Comparison of ENCODE assay signal across 25 mouse cellular contexts in genomic region chr15:36919209-36919608, GRCm38 (mm10).
A peak's percentile ranks its signal among the peaks of the same experiment; 100 is the strongest.
DNase-seq lines count a peak whose midpoint lies in the region; ATAC-seq and TF ChIP-seq lines count a peak whose summit lies in the region.
"Had no signal": no experiment of that assay in that cellular context is flagged by ENCODE, and none has a peak within 500 bp of the region (broad histone marks: within the 10 kb centered on the region; RNA-seq: fewer than 3 reads in every experiment).

No protein-coding gene starts in this region.

- H3K27me3 ChIP-seq in small intestine, adult 2 months (ENCODE audit: control insufficient read depth, insufficient read depth, low read length), result no peaks in the 10 kb centered on the region
- no peaks in the 10 kb centered on the region for H3K27me3 ChIP-seq in midbrain, embryonic 11.5 days (ENCODE audit: control insufficient read depth, insufficient read depth, low read length)
- H3K27me3 ChIP-seq: midbrain, embryonic 12.5 days had no signal

- no peak for TF ChIP-seq POLR2A in small intestine, adult 2 months (IDR thresholded peaks at IDR 0.05; ENCODE audit: low read depth, low read length)

- no peak for TF ChIP-seq CTCF in small intestine, adult 2 months (IDR thresholded peaks at IDR 0.05; ENCODE audit: extremely low read depth, insufficient read length, insufficient replicate concordance, low read depth, low read length)

- H3K9me3 ChIP-seq in midbrain, embryonic 11.5 days (ENCODE audit: control insufficient read depth, low read length), result no peaks in the 10 kb centered on the region
- H3K9me3 ChIP-seq: embryonic facial prominence, embryonic 10.5 days; forebrain, embryonic 10.5 days; limb, embryonic 12.5 days; midbrain, embryonic 12.5 days had no signal

- peak overlapping the region; percentile 83 for H3K27ac ChIP-seq in small intestine, adult 2 months (ENCODE audit: insufficient read depth, low read depth, low read length)
- no peak overlapping the region for H3K27ac ChIP-seq in midbrain, embryonic 11.5 days (ENCODE audit: low read depth, low read length)
- H3K27ac ChIP-seq: embryonic facial prominence, embryonic 10.5 days; forebrain, embryonic 10.5 days; hindbrain, embryonic 14.5 days; layer of hippocampus, adult 2 months; limb, embryonic 12.5 days; midbrain, embryonic 12.5 days had no signal

- no peak overlapping the region for H3K9ac ChIP-seq in midbrain, embryonic 11.5 days (ENCODE audit: low read length)
- H3K9ac ChIP-seq: forebrain, postnatal 0 days; hindbrain, embryonic 14.5 days; limb, embryonic 12.5 days; liver, postnatal 0 days; midbrain, embryonic 12.5 days had no signal

- H3K4me3 ChIP-seq in small intestine, adult 2 months (ENCODE audit: low read depth, low read length), result no peak overlapping the region
- no peak overlapping the region for H3K4me3 ChIP-seq in midbrain, embryonic 11.5 days (ENCODE audit: low read depth, low read length)
- H3K4me3 ChIP-seq: embryonic facial prominence, embryonic 10.5 days; forebrain, embryonic 10.5 days; layer of hippocampus, adult 2 months; limb, embryonic 12.5 days; midbrain, embryonic 12.5 days had no signal

- ATAC-seq in midbrain, embryonic 11.5 days (ENCODE audit: low FRiP score), result no peak
- ATAC-seq: forebrain, postnatal 0 days; inflammation-experienced regulatory T-cells, adult 6 months; liver, postnatal 0 days; lung, postnatal 0 days had no signal

- WGBS in small intestine, adult 2 months, result 63% methylated on average over 4 of the region's 4 CpGs
- WGBS in midbrain, embryonic 11.5 days, result 87% methylated on average over 4 of the region's 4 CpGs

- peaks cover 31% of the 10 kb centered on the region for H3K4me1 ChIP-seq in small intestine, adult 2 months (ENCODE audit: control insufficient read depth, insufficient read depth, insufficient read length, low read length)
- H3K4me1 ChIP-seq in midbrain, embryonic 11.5 days (ENCODE audit: control insufficient read depth, insufficient read depth, low read length), result no peaks in the 10 kb centered on the region
- H3K4me1 ChIP-seq: midbrain, embryonic 12.5 days had no signal

- no peaks in the 10 kb centered on the region for H3K36me3 ChIP-seq in small intestine, adult 2 months (ENCODE audit: control insufficient read depth, insufficient read depth, low read length)
- no peaks in the 10 kb centered on the region for H3K36me3 ChIP-seq in midbrain, embryonic 11.5 days (ENCODE audit: control insufficient read depth, insufficient read depth, low read length)
- H3K36me3 ChIP-seq: embryonic facial prominence, embryonic 10.5 days; forebrain, embryonic 10.5 days; limb, embryonic 12.5 days; midbrain, embryonic 12.5 days had no signal

- DNase-seq in adrenal gland, postnatal 10 days, result peak; percentile 26
- no peak for DNase-seq in adrenal gland, adult 8-10 months
- DNase-seq in 3T3-L1 (ENCODE audit: low read depth, low spot score), result peak; percentile 74
- peak; percentile 62 for DNase-seq in adrenal gland, postnatal 14 days
- no peak for DNase-seq in ovary, postnatal 10 days (ENCODE audit: low spot score)
- DNase-seq in midbrain, embryonic 11.5 days (ENCODE audit: low spot score, missing footprints), result no peak
- DNase-seq: cerebellum, adult 11-12 months; cerebellum, postnatal 10 days; forebrain, postnatal 0 days; heart, postnatal 4 days; kidney, adult 9 months; kidney, postnatal 14 days; layer of hippocampus, postnatal 36 days; liver, postnatal 0 days; thymus, postnatal 25 days had no signal

- H3K4me2 ChIP-seq in midbrain, embryonic 11.5 days, result no peak overlapping the region
- H3K4me2 ChIP-seq: hindbrain, embryonic 14.5 days; limb, embryonic 12.5 days; liver, embryonic 11.5 days; midbrain, embryonic 12.5 days had no signal

Comparison
In these comparisons a context has a peak if more than half of its experiments do, and no peak if none do; other contexts are left out.
1. DNase-seq: peak in adrenal gland, postnatal 10 days (single experiment), 3T3-L1 (single experiment) and adrenal gland, postnatal 14 days (single experiment); none in adrenal gland, adult 8-10 months (single experiment), ovary, postnatal 10 days (single experiment) and midbrain, embryonic 11.5 days (single experiment).